Mouse (Mus musculus) cerebellum, adult (tissue): ENCODE measurements around the gene Cd96.
"Not testable (repeated sequence)": the region's sequence is repeated elsewhere in the genome, so short reads cannot be mapped to it uniquely, and the experiment has no call there.

Experiments used
- ATAC-seq: cut with Nextera tagmentation; 2 replicates; pipeline ENCODE4 v1.9.2; 2017; ENCODE audit warnings: mild to moderate bottlenecking, moderate library complexity, mixed read lengths; ENCODE audit not compliant: insufficient number of reproducible peaks, low FRiP score, low TSS enrichment

Gene Cd96

GRCm38 (mm10) chr16:46120020-46120419 is at the start of gene Cd96:
Cd96 (minus strand) TSS chr16:46120251.
- no peak for ATAC-seq

DNA sequence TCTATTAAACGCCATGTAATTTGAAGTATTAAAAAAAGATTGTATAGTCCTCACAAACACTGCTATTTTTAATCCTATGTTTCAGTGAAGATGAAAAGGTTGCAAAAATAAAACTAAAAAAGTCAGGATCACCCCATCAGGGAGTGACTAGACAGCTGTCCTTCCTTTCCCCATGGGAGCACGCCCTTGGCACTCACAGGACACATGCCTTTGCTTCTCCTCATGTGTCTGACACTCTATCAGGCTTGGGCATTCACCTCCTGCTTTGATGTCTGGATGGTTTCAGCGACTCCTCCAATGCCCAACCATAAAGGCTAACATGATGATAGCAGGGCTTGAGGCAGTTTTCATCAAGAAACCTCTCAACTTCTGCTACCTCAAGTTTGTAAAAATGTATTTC is 46.9 kb upstream of the Cd96 start:
- no peak for ATAC-seq

DNA sequence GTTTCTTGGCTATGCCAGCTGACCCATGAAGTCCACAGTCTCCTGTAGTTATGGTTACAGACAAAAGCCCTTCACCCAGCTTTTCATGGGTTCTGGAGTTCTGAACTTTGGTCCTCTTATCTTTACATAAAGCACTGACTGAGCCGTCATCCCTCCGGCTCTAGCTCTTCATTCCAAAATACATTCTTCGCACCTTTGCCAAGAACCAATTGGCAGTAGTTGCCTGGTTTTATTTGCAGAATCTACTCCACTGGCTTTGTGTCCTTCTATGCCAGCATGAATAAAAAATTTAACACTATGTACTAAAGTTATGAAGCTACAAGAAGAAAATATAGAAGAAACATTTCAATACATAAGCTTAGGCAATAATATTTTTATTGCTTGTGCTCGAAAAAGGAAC is 45.3 kb upstream of the Cd96 start:
- ATAC-seq = no peak

DNA sequence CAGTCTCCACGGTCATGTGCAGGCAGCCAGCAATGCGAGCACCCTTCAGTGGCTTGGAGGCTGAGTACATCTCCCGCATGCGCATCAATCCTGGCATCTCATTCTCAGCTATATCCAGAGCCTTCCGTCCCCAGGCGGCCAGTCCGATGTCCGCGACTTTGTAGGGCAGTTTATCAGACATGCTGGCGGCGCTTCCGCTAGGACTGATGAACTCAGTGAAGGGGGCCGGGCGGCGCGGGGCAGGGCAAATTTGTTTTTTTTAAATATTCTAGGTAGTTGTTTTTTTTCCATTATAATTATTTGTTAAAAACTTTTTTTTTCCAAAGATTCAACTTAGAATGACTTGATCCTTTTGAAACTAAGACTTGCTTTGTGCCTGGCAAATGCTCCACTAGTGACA is 34.8 kb upstream of the Cd96 start, which contains the start of gene Gm4737:
Gene Gm4737 (minus strand): TSS at position 246 of the 400 bp plus-strand sequence.
- not testable (repeated sequence) for ATAC-seq

- no peak for ATAC-seq
These were observed 31.1 kb upstream of the Cd96 start for GRCm38 (mm10) chr16:46151141-46151540.

GRCm38 (mm10) chr16:46148661-46149341 is 28.8 kb upstream of the Cd96 start:
- ATAC-seq = no peak

- ATAC-seq = no peak
These were observed 26.9 kb upstream of the Cd96 start for GRCm38 (mm10) chr16:46146962-46147361.

GRCm38 (mm10) chr16:46122238-46122637 is 2.2 kb upstream of the Cd96 start:
- no peak for ATAC-seq

DNA sequence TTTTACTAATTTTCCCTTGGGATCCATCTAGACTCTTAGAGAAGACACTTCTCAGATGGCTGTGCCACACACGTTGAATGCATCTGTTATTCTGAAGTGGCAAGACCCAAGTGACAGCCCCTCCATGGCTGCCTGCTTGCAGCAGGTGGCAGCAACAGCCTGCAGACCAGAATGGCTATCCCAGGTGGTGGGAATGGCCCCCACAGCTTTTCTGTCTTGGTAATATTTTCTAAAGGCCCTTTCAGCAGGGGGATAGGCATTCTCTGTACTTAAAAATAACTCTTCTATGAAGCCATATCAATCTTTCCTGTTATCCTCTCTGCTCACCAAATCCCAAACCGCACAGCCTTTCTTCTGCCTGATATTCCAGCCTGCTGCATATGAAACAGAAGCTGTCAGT is 1.4 kb upstream of the Cd96 start:
- ATAC-seq = no peak

DNA sequence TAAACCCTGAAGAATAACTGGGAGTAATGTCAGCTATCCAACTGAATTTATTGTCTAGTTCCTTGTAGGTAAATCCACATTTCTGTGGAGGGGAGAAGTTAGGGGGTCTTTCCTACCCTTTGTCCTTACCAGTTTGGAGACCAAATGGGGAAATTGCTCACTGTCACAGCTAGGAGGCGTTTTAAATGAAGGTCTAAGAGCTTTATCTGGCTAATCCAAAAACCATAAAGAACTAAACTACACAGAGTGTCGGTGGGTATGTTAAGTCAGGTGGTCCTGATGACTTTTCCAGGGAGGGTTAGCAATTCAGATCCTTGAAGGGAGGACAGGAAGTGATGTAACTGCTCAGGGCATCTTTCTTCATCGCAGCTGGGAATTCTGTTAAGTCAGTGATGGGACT is 556 bp upstream of the Cd96 start:
- ATAC-seq = no peak

DNA sequence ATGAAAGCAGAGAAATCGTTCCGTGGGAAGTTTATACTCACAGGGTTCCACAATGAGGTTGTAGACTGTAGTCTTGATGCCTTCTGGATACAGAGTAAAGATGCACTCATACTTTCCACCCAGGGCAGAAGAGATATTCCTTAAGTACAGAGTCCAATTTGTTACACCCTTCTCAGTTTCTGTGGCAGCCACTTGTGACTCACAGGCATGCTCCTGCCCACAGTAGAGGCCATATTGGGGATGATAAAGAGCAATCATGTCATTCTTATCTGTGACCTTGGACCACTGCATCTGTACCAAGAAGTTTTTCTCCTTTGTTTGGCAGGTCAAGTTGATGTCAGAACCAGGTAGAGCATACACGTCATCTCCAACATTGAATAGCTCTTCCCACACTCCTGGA is 2.4 kb downstream of the Cd96 start:
- no peak for ATAC-seq

DNA sequence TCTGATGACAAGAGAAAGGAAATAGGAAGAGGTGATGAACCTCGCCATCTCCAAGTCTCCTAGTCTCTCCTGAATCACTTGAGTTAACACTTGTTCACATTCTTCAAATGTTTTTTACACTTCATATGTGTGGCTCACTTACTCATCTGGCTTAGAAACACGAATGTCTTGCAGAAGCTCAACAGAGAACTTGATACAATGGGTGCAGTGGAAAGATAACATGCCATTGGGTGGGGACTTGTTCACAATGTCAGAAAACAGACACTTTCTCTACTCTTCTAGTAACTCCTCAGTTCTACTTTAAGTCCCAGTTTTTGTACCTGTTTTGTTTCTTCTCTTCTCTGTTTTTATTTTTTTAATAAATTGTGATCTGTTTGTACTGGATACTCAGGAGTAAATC is 5.3 kb downstream of the Cd96 start:
- no peak for ATAC-seq

- no peak for ATAC-seq
These were observed 10.5 kb downstream of the Cd96 start for GRCm38 (mm10) chr16:46109536-46109935.

- ATAC-seq = no peak
These were observed 12.6 kb downstream of the Cd96 start for GRCm38 (mm10) chr16:46107431-46107830.

- no peak for ATAC-seq
These were observed 15.6 kb downstream of the Cd96 start for GRCm38 (mm10) chr16:46104491-46104890.

GRCm38 (mm10) chr16:46101748-46102147 is 18.3 kb downstream of the Cd96 start:
- no peak for ATAC-seq

DNA sequence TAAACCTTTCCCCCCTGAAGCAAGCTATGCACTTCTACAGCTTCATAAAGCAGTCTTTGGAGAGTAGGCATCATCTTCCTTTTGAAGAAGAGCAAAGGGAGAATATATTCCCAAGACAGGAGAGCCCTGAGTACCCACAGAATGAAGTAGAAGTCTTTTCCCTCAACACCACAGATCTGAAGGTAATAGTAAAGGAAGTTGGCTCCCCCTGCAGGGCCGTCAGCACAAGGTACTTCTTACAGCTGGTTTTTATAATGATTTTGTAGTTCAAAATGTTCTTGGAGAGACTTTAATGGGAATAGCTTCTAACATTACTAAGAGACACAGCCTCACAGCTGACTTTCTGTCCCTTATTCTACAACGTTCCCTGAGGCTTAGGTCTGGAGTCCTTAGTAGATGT is 19.8 kb downstream of the Cd96 start:
- no peak for ATAC-seq

DNA sequence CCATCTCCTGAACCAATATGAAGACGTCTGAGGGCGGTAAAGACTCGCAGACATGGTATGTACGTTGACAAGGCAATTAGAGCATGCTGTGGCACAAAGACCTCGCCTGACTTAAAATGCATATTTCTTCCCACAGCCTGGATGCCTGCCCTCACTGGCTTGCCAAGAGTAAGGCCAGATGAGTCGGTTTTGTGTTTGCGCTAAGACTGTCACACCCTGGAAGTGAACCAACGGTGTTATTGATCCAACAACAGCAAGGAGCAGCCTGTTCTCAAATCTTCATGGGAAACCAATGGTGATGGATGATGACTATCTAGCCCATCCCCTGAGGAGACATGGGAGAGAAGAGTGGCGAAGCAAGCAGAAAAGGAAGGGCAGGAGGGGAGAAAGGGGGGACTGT is 22.6 kb downstream of the Cd96 start:
- ATAC-seq = no peak

GRCm38 (mm10) chr16:46094478-46094877 is 25.6 kb downstream of the Cd96 start:
- ATAC-seq = no peak

DNA sequence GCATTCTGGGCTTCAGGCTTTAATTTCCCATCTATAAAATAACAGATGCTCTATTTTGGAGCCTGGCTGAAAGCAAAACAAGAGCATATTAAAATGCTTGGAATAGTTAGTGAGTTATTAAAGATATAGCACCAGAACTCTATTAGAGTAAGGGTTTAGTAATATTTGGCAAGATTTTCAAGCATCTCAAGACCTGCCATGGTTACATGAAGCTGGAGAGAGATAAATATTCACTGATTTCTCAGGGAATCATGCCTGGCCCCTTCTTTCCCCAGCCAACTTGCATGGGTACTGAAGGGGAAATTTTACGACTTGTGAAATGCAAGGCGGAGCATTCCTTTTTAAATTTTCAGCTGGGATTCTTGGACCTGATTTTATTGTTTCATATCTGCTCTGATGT is 27.1 kb downstream of the Cd96 start:
- no peak for ATAC-seq

GRCm38 (mm10) chr16:46086874-46087473 is 33.1 kb downstream of the Cd96 start:
- ATAC-seq = no peak

- ATAC-seq = no peak
These were observed 52.1 kb downstream of the Cd96 start for GRCm38 (mm10) chr16:46068000-46068399.
